Mouse (Mus musculus): Measurements from ENCODE around the gene Pim2. TPM values are rescaled to one million over a fixed set of nuclear protein-coding genes. Genes with fewer than 3 reads are reported as not detected.

Gene Pim2
- polyA plus RNA-seq, 1 experiment = 47.9 TPM

DNA sequence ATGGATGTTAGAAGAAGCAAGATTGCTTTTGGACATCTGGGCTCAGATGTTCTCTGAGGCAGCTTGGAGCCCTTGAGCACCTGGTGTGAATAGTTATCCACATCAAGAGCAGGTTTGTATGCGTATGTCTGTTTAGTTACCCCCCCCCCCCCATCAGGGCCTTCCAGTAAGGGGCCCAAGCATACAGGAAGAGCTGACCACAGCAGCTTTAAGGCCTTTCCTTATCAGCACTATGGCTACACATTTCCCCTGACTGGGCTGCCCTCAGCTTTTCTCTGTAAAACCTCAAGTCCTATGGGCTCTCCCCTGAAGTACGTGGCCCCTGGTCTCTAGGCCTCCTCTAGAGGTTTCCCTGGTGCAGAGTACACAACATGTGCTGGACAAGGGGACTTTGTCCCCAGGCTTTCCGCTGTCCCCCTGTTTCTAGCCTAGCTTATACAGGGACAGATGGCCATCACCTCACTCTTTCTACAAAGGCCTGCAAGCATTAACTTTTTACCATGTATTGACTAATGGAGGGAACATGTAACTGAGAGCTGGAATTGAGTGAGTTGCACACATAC lies 18.8 kb upstream of the Pim2 start:
- H3K4me3 ChIP-seq (replicated peaks; ENCODE audit: insufficient read depth, low read depth, low read length) = no peak overlapping the region
- WGBS = 77% methylated on average over 3 of the region's 3 CpGs
- no peaks in the 10 kb centered on the region for H3K4me1 ChIP-seq (ENCODE audit: control insufficient read depth, insufficient read depth, low read length)
- no peak overlapping the region for H3K27ac ChIP-seq (ENCODE audit: insufficient read depth, low read length)
- TF ChIP-seq POLR2A (IDR thresholded peaks at IDR 0.05; ENCODE audit: borderline replicate concordance, insufficient read depth, low read length) (no peak), CTCF (IDR thresholded peaks at IDR 0.05; ENCODE audit: borderline replicate concordance, insufficient read depth, low read depth, low read length) (no peak)
- H3K27me3 ChIP-seq (ENCODE audit: control insufficient read depth, insufficient read depth, low read length) = no peaks in the 10 kb centered on the region
- no peak for DNase-seq

DNA sequence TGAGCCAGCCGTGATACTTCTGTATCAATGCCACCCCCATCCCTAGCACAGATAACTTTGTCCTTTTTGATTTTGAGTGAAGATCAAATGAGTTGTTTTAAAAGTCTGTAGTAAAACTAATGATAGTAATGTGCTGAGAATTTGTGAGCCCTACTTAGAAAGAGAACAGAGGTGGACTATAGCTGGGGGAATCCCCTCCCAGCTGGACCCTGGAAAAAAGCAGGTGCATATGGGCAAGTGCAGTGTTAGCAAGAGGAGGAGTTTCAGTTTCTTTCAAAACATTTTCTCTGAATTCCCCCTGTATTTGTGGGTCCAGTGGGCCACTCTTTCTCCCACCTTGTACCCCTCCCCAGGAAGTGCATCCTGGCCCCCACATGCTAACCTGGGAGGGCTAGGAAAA lies 14.9 kb upstream of the Pim2 start:
- DNase-seq = no peak
- WGBS = 74% methylated on average over 1 of the region's 1 CpGs
- Histone ChIP-seq H3K27ac (ENCODE audit: insufficient read depth, low read length) (no peak overlapping the region), H3K27me3 (ENCODE audit: control insufficient read depth, insufficient read depth, low read length) (no peaks in the 10 kb centered on the region), H3K4me1 (ENCODE audit: control insufficient read depth, insufficient read depth, low read length) (no peaks in the 10 kb centered on the region), H3K4me3 (replicated peaks; ENCODE audit: insufficient read depth, low read depth, low read length) (no peak overlapping the region)
- TF ChIP-seq POLR2A (IDR thresholded peaks at IDR 0.05; ENCODE audit: borderline replicate concordance, insufficient read depth, low read length) (no peak), CTCF (IDR thresholded peaks at IDR 0.05; ENCODE audit: borderline replicate concordance, insufficient read depth, low read depth, low read length) (no peak)

DNA sequence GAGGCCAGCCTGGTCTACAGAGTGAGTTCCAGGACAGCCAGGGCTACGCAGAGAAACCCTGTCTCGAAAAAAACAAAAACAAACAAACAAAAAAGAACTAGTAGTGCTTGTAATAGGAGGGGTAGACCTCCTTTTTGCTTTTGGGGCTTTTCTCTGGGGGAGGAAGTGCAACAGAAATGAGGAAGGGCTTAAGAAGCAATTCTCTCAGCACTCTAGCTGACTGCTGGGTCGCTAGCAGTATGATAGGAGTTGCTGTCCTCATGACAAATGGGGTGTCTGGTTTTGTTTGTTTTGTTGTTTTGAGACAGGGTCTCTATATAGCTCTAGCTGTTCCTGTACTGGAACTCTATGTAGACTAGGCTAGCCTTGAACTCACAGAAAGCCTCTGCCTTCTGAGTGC lies 13.5 kb upstream of the Pim2 start:
- no peak overlapping the region for H3K27ac ChIP-seq (ENCODE audit: insufficient read depth, low read length)
- H3K4me1 ChIP-seq (ENCODE audit: control insufficient read depth, insufficient read depth, low read length) = no peaks in the 10 kb centered on the region
- 94% methylated on average over 3 of the region's 3 CpGs for WGBS
- no peaks in the 10 kb centered on the region for H3K27me3 ChIP-seq (ENCODE audit: control insufficient read depth, insufficient read depth, low read length)
- TF ChIP-seq CTCF (IDR thresholded peaks at IDR 0.05; ENCODE audit: borderline replicate concordance, insufficient read depth, low read depth, low read length) (no peak), POLR2A (IDR thresholded peaks at IDR 0.05; ENCODE audit: borderline replicate concordance, insufficient read depth, low read length) (no peak)
- no peak overlapping the region for H3K4me3 ChIP-seq (replicated peaks; ENCODE audit: insufficient read depth, low read depth, low read length)
- no peak for DNase-seq

DNA sequence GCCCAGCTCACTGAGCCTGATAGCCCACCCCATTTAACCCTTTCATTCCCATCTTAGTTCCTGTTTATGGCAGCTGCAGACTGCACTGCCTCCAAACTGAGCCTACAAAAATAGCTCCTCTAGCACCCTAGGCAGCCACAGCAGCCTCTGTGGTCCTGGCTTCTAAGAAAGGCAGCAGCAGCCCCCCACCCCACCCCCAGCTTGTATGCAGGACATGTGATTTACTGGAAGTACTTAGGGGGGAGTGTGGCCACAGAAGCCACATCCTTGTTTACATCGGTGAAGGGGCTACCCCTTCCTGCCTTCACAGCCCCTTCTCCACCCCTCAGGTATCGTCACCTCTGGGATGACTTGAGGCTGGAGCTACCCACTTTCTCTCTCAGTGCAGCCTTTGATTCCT lies 12.7 kb upstream of the Pim2 start:
- WGBS = 74% methylated on average over 2 of the region's 2 CpGs
- no peak for TF ChIP-seq POLR2A (IDR thresholded peaks at IDR 0.05; ENCODE audit: borderline replicate concordance, insufficient read depth, low read length)
- TF ChIP-seq CTCF (IDR thresholded peaks at IDR 0.05; ENCODE audit: borderline replicate concordance, insufficient read depth, low read depth, low read length) = no peak
- no peak for DNase-seq
- no peaks in the 10 kb centered on the region for H3K4me1 ChIP-seq (ENCODE audit: control insufficient read depth, insufficient read depth, low read length)
- no peaks in the 10 kb centered on the region for H3K27me3 ChIP-seq (ENCODE audit: control insufficient read depth, insufficient read depth, low read length)
- no peak overlapping the region for H3K4me3 ChIP-seq (replicated peaks; ENCODE audit: insufficient read depth, low read depth, low read length)
- no peak overlapping the region for H3K27ac ChIP-seq (ENCODE audit: insufficient read depth, low read length)

DNA sequence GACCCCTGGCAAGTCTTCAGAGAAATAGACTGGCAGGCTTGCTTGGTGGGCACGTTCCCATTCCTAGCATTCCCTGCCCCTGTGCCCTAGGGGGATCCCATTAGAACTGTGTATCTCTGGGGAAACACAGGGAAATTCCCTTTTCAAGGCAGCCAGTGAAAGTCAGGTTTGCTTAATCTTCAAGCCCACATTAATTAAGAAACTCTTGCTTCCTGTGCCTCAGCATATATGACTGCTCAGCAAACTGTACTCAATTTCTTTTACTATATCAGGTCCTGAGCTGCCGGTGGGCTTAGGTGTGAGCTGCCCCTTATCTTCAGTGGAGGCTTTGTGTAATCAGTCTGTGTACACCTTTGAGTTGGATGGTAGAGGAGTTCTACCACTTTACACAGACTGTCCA lies 12.3 kb upstream of the Pim2 start:
- Histone ChIP-seq H3K27me3 (ENCODE audit: control insufficient read depth, insufficient read depth, low read length) (no peaks in the 10 kb centered on the region), H3K4me3 (replicated peaks; ENCODE audit: insufficient read depth, low read depth, low read length) (no peak overlapping the region), H3K4me1 (ENCODE audit: control insufficient read depth, insufficient read depth, low read length) (no peaks in the 10 kb centered on the region), H3K27ac (ENCODE audit: insufficient read depth, low read length) (no peak overlapping the region; the same call in 1 of the 2 replicates)
- DNase-seq = no peak
- WGBS = 58% methylated on average over 2 of the region's 2 CpGs
- no peak for TF ChIP-seq CTCF (IDR thresholded peaks at IDR 0.05; ENCODE audit: borderline replicate concordance, insufficient read depth, low read depth, low read length)

DNA sequence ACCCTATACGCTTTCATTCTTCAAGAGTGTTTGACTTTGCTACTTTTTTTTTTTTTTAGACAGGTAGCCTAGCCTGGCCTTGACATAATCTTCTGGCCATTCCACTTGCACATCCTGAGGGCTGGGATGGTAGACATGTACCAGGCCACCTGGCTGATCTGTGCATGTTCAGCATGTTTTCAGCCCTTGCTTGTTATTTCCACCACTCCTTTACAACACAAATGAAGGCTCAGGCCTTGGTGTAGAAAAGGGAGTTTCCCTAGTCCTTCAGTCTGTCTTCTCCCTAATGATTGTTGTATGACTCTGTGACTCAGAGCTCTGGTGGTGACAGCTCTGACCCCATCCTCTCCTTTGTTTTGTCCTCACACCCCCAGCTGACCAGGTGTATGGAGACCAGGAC lies 10.9 kb upstream of the Pim2 start:
- Histone ChIP-seq H3K4me3 (replicated peaks; ENCODE audit: insufficient read depth, low read depth, low read length) (no peak overlapping the region), H3K27me3 (ENCODE audit: control insufficient read depth, insufficient read depth, low read length) (no peaks in the 10 kb centered on the region), H3K4me1 (ENCODE audit: control insufficient read depth, insufficient read depth, low read length) (no peaks in the 10 kb centered on the region), H3K27ac (ENCODE audit: insufficient read depth, low read length) (no peak overlapping the region)
- DNase-seq = no peak
- 100% methylated on average over 1 of the region's 1 CpGs for WGBS
- TF ChIP-seq POLR2A (IDR thresholded peaks at IDR 0.05; ENCODE audit: borderline replicate concordance, insufficient read depth, low read length) = no peak
- no peak for TF ChIP-seq CTCF (IDR thresholded peaks at IDR 0.05; ENCODE audit: borderline replicate concordance, insufficient read depth, low read depth, low read length)

DNA sequence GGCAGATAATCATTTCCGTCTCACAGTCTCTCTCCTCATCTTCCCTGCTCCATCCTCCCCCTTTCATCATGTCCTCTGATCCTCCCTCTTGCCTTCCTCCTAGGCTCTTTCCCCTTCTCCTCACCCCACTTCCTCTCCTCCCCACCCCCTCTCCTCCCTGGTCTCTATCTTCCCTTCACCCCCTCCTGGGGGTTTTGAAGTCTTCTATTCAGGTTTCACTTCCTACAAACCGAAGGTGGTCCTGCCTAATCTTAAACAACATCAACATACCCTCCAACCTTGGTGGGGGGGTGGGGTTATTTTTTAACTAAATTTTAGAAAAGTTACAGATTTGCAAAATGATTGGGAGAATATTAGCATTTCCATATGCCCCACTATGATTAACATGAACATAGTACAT lies 9.6 kb upstream of the Pim2 start:
- TF ChIP-seq CTCF (IDR thresholded peaks at IDR 0.05; ENCODE audit: borderline replicate concordance, insufficient read depth, low read depth, low read length) (no peak), POLR2A (IDR thresholded peaks at IDR 0.05; ENCODE audit: borderline replicate concordance, insufficient read depth, low read length) (no peak)
- no peak for DNase-seq
- Histone ChIP-seq H3K4me1 (ENCODE audit: control insufficient read depth, insufficient read depth, low read length) (no peaks in the 10 kb centered on the region), H3K27ac (ENCODE audit: insufficient read depth, low read length) (no peak overlapping the region), H3K27me3 (ENCODE audit: control insufficient read depth, insufficient read depth, low read length) (no peaks in the 10 kb centered on the region), H3K4me3 (replicated peaks; ENCODE audit: insufficient read depth, low read depth, low read length) (no peak overlapping the region)
- 44% methylated on average over 2 of the region's 2 CpGs for WGBS

DNA sequence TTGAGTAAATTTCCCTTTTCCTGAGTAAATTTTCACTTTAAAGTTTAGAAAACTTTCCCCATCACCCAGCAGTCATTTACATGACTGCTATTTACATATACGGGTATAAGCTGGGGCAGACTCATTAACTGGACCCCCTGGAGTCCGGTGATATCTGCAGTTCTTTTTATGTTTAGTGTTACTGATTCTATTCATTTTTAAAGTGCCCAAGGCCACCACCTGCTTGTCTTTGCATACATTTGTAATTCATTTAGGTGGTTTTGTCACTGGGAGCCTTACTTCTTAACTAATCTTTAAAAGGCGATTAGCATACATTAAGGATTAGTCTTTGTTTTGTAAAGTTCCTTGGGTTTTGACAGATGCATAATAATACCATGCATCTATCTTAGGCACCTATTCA lies 8.2 kb upstream of the Pim2 start:
- no peak overlapping the region for H3K4me3 ChIP-seq (replicated peaks; ENCODE audit: insufficient read depth, low read depth, low read length)
- no peaks in the 10 kb centered on the region for H3K27me3 ChIP-seq (ENCODE audit: control insufficient read depth, insufficient read depth, low read length)
- 52% methylated on average over 3 of the region's 3 CpGs for WGBS
- no peak overlapping the region for H3K27ac ChIP-seq (ENCODE audit: insufficient read depth, low read length)
- TF ChIP-seq POLR2A (IDR thresholded peaks at IDR 0.05; ENCODE audit: borderline replicate concordance, insufficient read depth, low read length) = no peak
- TF ChIP-seq CTCF (IDR thresholded peaks at IDR 0.05; ENCODE audit: borderline replicate concordance, insufficient read depth, low read depth, low read length) = no peak
- H3K4me1 ChIP-seq (ENCODE audit: control insufficient read depth, insufficient read depth, low read length) = no peaks in the 10 kb centered on the region
- no peak for DNase-seq
